Mouse (Mus musculus): ENCODE data around the gene Arhgap29. TPM values are rescaled to one million over a fixed set of nuclear protein-coding genes. Genes with fewer than 3 reads are reported as not detected.
A peak's percentile ranks its signal among the peaks of the same experiment; 100 is the strongest.

The Arhgap29 gene
- 35.5 and 47.4 TPM in 2 replicates for polyA plus RNA-seq (2012; rRNA removed)

- no peak for DNase-seq (ENCODE audit: low read depth)
Measured at GRCm38 (mm10) chr3:121952041-121952591, at the start of gene Arhgap29. Arhgap29 (plus strand) TSS chr3:121952541.

- no peak for DNase-seq (ENCODE audit: low read depth)
Measured at GRCm38 (mm10) chr3:121902729-121903128, 49.6 kb upstream of the Arhgap29 start.

DNA sequence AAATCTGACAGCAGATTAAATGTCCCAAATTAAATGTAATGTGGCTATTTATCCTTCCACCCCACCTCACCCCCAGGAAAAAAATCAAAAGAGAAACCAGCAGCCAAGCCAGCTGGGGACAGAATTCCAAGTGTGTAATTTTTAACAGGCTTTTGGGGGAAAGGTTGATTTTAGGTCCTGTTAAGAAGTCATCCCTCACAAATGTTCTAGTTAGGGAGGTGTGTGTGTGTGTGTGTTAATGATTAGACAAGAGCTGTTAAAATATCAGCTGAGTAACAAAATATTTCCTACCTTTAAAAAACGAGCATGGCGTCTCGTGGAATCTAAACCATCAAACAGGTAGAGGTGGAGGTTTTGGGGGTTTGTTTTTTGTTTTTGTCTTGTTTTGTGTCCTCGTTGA, 49.1 kb upstream of the Arhgap29 start:
- no peak for DNase-seq (ENCODE audit: low read depth)

- no peak for DNase-seq (ENCODE audit: low read depth)
Measured at GRCm38 (mm10) chr3:121903695-121904094, 48.6 kb upstream of the Arhgap29 start.

- no peak for DNase-seq (ENCODE audit: low read depth)
Measured at GRCm38 (mm10) chr3:121904476-121904875, 47.9 kb upstream of the Arhgap29 start.

DNA sequence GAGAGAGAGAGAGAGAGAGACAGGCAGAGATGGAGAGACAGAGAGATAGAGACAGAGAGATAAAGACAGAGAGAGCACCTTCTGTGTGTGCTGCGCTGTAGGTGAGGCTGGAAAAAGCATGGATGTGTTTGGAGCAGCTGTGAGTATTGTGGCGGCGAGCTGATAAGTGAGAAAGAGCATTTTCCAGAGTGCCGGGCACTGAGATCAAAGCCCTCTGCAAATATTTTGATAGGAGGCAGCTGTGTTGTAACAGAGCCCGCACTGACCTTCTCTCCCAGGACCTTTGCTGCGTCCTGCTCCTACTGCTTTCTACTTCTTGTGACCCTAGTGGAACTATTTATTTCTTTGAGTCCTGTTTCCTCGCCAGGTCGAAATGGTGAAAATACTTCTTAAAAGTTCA, 45.7 kb upstream of the Arhgap29 start:
- DNase-seq (ENCODE audit: low read depth) = no peak

DNA sequence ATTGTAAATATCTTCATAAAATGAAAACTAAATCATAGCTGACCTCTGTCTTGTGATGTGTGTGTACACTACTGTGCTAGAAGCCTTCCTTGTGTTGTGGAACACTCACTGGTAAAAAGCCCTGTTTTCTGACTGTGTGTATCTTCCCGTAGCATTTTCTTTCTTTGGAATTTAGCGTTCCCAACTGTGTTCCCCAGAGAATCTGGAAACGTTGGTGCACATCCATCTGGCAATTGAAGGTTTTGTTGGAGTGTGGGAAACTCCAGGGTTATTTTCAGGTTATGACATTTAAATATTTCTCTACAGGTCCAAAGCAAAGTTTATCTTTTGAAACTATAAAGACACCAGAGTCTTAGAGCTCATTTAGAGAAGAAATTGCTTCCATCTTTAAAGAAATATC, 43.2 kb upstream of the Arhgap29 start:
- DNase-seq (ENCODE audit: low read depth) = no peak

- no peak for DNase-seq (ENCODE audit: low read depth)
Measured at GRCm38 (mm10) chr3:121913476-121913875, 38.9 kb upstream of the Arhgap29 start.

- peak; percentile 60 for DNase-seq (ENCODE audit: low read depth)
Measured at GRCm38 (mm10) chr3:121914459-121915185, 37.7 kb upstream of the Arhgap29 start.

GRCm38 (mm10) chr3:121915191-121915590, 37.1 kb upstream of the Arhgap29 start:
- peak; percentile 69 for DNase-seq (ENCODE audit: low read depth)

- DNase-seq (ENCODE audit: low read depth) = no peak
Measured at GRCm38 (mm10) chr3:121916802-121917532, 35.4 kb upstream of the Arhgap29 start.

- no peak for DNase-seq (ENCODE audit: low read depth)
Measured at GRCm38 (mm10) chr3:121917658-121918057, 34.7 kb upstream of the Arhgap29 start.

DNA sequence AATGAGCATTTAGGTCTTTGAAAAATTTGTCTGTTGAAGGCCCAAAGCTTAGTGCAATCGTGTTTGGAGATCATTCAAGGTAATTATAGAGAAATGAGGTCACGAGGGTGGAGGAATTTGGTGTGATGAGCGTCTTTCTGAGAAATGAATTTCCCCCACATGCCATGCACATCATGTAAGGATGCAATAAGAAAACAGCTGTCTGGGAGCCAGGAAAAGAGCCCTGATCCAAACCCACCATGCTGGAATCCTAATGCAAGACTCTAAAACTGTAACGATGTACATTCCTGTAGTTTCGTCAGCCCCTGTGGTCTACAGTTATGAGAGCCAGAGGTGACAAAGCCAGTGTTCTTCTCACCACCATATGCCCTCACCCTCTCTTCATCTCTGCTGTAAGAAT, 32.4 kb upstream of the Arhgap29 start:
- DNase-seq (ENCODE audit: low read depth) = no peak

DNA sequence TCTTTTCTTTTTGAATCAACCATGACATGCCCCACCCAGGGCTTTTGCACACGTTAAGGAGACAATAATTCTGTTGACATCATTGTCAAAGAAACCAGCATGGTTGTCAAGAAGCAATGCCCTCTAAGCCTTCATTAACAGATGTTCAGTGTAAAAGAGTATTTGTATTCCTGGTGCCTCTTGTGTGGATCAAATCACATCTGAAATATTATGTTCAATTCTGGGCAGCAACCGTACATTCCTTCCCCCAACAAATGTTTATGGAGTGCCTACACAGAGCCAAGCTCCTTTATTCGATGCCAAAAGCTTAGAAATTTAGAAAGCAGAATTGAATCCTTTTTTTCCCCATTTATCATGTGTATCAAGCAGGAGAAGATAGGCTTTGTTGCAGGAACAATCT, 31.6 kb upstream of the Arhgap29 start:
- no peak for DNase-seq (ENCODE audit: low read depth)

- no peak for DNase-seq (ENCODE audit: low read depth)
Measured at GRCm38 (mm10) chr3:121924768-121925486, 27.4 kb upstream of the Arhgap29 start.

DNA sequence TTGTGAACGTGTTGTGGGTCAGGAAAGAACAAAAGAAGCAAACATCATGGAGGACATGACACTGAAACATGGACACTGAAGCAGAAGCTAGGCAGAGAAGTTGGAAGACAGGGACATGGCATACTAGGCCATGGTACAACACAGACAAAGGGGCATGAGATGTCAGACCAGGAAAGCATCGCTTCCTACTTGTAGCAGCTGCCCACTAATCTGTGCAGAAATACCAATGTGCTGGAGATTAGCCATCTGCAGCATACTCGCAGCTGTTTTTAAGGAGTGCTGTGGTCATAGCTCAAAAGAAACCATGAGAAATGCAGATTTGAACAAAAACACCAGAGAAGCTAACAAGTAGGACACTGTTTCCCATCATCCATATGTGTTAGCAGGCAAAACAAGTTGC, 24.7 kb upstream of the Arhgap29 start:
- no peak for DNase-seq (ENCODE audit: low read depth)

- no peak for DNase-seq (ENCODE audit: low read depth)
Measured at GRCm38 (mm10) chr3:121932815-121933214, 19.5 kb upstream of the Arhgap29 start.

DNA sequence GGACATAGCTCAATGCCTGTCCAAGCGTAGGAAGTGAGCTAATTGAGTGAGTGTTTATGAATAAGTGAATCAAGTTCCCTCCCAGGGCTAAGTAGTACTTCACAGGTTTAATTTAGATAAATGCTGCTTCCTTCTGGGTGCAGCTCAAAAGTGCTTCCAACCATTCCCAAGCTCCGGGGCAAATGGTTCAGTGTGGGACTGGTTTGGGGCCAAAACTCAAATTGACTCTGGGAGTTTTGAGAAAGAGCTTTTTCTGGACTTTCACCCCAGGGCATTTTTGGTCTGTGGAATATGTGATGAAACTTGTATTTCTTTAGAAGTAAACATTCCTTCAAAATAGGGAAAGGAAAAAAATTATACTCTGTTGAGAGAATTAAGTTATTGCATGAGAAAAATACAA, 16.1 kb upstream of the Arhgap29 start:
- no peak for DNase-seq (ENCODE audit: low read depth)

DNA sequence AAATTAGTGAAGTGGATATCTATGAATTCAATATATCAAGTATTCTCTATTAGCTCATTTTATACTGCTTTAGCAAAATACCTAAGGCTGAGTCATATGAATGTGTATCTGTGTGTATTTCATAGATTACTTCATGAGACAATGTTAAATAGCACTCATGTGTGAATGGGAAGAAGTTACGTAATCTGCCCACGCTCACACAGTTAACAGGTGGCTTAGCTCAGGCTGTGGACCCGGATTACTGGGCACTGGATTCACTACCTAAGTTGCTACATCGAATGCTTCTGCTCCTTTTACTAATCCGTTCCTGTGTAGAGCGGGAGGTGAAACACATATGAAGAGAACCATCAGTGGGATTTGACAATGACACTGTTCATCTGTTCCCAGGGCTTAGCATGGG, 15.3 kb upstream of the Arhgap29 start:
- peak; percentile 54 for DNase-seq (ENCODE audit: low read depth)

DNA sequence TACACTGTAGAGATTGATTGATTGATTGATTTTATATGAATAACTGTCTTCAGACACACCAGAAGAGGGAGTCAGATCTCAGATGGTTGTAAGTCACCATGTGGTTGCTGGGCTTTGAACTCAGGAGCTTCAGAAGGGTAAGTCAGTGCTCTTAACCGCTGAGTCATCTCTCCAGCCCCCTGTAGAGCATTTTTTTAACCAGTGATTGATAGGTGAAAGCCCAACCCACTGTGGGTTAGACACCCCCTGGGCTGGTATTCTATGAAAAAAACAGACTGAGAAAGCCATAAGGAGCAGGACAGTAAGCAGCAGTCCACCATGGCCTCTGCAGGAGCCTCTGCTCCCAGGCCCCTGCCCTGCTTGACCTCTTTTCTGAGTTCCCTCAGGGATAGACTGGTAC, 12.7 kb upstream of the Arhgap29 start:
- DNase-seq (ENCODE audit: low read depth) = no peak

GRCm38 (mm10) chr3:121940094-121940889, 12.0 kb upstream of the Arhgap29 start:
- DNase-seq (ENCODE audit: low read depth) = no peak

Measured in gonadal fat pad, adult 2 months (tissue).